Comparison of ENCODE assay signal across 12 mouse cellular contexts in genomic region chr7:67543641-67544040, GRCm38 (mm10).
DNase-seq lines count a peak whose midpoint lies in the region.
"Had no signal": no experiment of that assay in that cellular context is flagged by ENCODE, and none has a peak within 500 bp of the region (broad histone marks: within the 10 kb centered on the region; RNA-seq: fewer than 3 reads in every experiment).

No protein-coding gene starts in this region.

- DNase-seq in frontal cortex, adult 2 months (ENCODE audit: extremely low spot score in 1 of 2, low spot score in 1 of 2) = peak; percentile 28 to 54
- no peak for DNase-seq in frontal cortex, postnatal 10 days (ENCODE audit: low spot score in 2 of 2)
- peak; percentile 23 to 63 for DNase-seq in left cerebral cortex, postnatal 25 days (ENCODE audit: low spot score in 2 of 2)
- no peak for DNase-seq in left cerebral cortex, adult 9 months (ENCODE audit: low spot score in 2 of 2)
- peak; percentile 84 for DNase-seq in brain, adult 2 months (ENCODE audit: low read depth, low spot score)
- peak; percentile 51 for DNase-seq in telencephalon, adult 2 months (ENCODE audit: low read depth, low spot score)
- DNase-seq in B cell, adult 2 months = no peak
- DNase-seq: adrenal gland, postnatal 14 days; cerebellum, adult 18-20 months; cerebellum, adult 9-11 months; forebrain, postnatal 0 days; gastrocnemius, postnatal 14 days had no signal

- intact Hi-C loops in left cerebral cortex, postnatal 25 days (cut with DNase I) = no loop called here

Comparison
In these comparisons a context has a peak if more than half of its experiments do, and no peak if none do; other contexts are left out.
1. DNase-seq: peak in frontal cortex, adult 2 months (2 of 2), left cerebral cortex, postnatal 25 days (2 of 2), brain, adult 2 months (single experiment) and telencephalon, adult 2 months (single experiment); none in frontal cortex, postnatal 10 days (0 of 2), left cerebral cortex, adult 9 months (0 of 2) and B cell, adult 2 months (0 of 2).